Mouse (Mus musculus) megakaryocyte, embryonic 14.5 days (primary cell): ENCODE measurements around the gene Rce1.

ENCODE experiments used
- FLI1 ChIP-seq: IDR thresholded peaks from 2 replicates; pipeline ENCODE4 v1.6.1; 2012; ENCODE audit warnings: low read length, inconsistent platforms, mixed read lengths
- GATA1 ChIP-seq: IDR thresholded peaks from 3 replicates; pipeline ENCODE4 v1.6.1; 2012; ENCODE audit warnings: mixed read lengths, low read length, inconsistent platforms, borderline replicate concordance

GRCm38 (mm10) chr19:4596071-4596470, 29.4 kb downstream of the Rce1 start:
- TF ChIP-seq GATA1 (no peak), FLI1 (no peak)
